In genomic region chrX:76201366-76201765, GRCm38 (mm10) we compare ENCODE assay signal across 8 mouse cellular contexts.
A peak's percentile ranks its signal among the peaks of the same experiment; 100 is the strongest.
DNase-seq lines count a peak whose midpoint lies in the region; ATAC-seq and TF ChIP-seq lines count a peak whose summit lies in the region.

No protein-coding gene starts in this region.

- POLR2A ChIA-PET in Patski (lab: Charles Lee) = no interaction called here

- no peaks in the 10 kb centered on the region for H3K36me3 ChIP-seq in intestine, postnatal 0 days (ENCODE audit: control insufficient read depth, insufficient read depth)
- no peaks in the 10 kb centered on the region for H3K36me3 ChIP-seq in intestine, embryonic 15.5 days
- H3K36me3 ChIP-seq in liver, embryonic 12.5 days = no peaks in the 10 kb centered on the region
- H3K36me3 ChIP-seq in small intestine, adult 2 months (ENCODE audit: control insufficient read depth, insufficient read depth, low read length) = no peaks in the 10 kb centered on the region
- H3K36me3 ChIP-seq in forebrain, embryonic 13.5 days (ENCODE audit: poor library complexity, severe bottlenecking) = no peaks in the 10 kb centered on the region

- in situ Hi-C loops in Patski (cut with MboI; ENCODE audit: low pct_unique_long_range_greater_than_20kb) = loop anchor here (5.0 kb wide), 1 partner anchor 394 kb away; no protein-coding TSS in a partner anchor

- no peak overlapping the region for H3K4me2 ChIP-seq in intestine, postnatal 0 days (replicated peaks; ENCODE audit: low read depth)
- no peak overlapping the region for H3K4me2 ChIP-seq in intestine, embryonic 15.5 days (replicated peaks)
- H3K4me2 ChIP-seq in liver, embryonic 12.5 days = 0 out of 2 replicates have a peak overlapping the region, but pooled peaks have one; percentile 18
- no peak overlapping the region for H3K4me2 ChIP-seq in forebrain, embryonic 13.5 days

- WGBS in intestine, postnatal 0 days = 29% methylated on average over 4 of the region's 4 CpGs
- WGBS in intestine, embryonic 15.5 days = 22% methylated on average over 4 of the region's 4 CpGs
- WGBS in liver, embryonic 12.5 days (ENCODE audit: insufficient replicate concordance) = 12% methylated on average over 4 of the region's 4 CpGs
- WGBS in small intestine, adult 2 months = 17% methylated on average over 4 of the region's 4 CpGs
- 21% methylated on average over 4 of the region's 4 CpGs for WGBS in forebrain, embryonic 13.5 days

- H3K4me1 ChIP-seq in intestine, postnatal 0 days (replicated peaks; ENCODE audit: control insufficient read depth, insufficient read depth, low read length) = no peaks in the 10 kb centered on the region
- H3K4me1 ChIP-seq in intestine, embryonic 15.5 days (replicated peaks) = no peaks in the 10 kb centered on the region
- H3K4me1 ChIP-seq in liver, embryonic 12.5 days = no peaks in the 10 kb centered on the region
- H3K4me1 ChIP-seq in small intestine, adult 2 months (ENCODE audit: control insufficient read depth, insufficient read depth, insufficient read length, low read length) = no peaks in the 10 kb centered on the region
- H3K4me1 ChIP-seq in forebrain, embryonic 13.5 days = no peaks in the 10 kb centered on the region

- no peak for ATAC-seq in intestine, postnatal 0 days
- ATAC-seq in intestine, embryonic 15.5 days = no peak
- ATAC-seq in Patski = no peak
- ATAC-seq in liver, embryonic 12.5 days = no peak
- no peak for ATAC-seq in forebrain, embryonic 13.5 days

- H3K27me3 ChIP-seq in intestine, postnatal 0 days (replicated peaks; ENCODE audit: control insufficient read depth, insufficient read depth, low read length) = no peaks in the 10 kb centered on the region
- H3K27me3 ChIP-seq in intestine, embryonic 15.5 days (replicated peaks) = no peaks in the 10 kb centered on the region
- H3K27me3 ChIP-seq in Patski = no peaks in the 10 kb centered on the region
- no peaks in the 10 kb centered on the region for H3K27me3 ChIP-seq in liver, embryonic 12.5 days (replicated peaks)
- H3K27me3 ChIP-seq in small intestine, adult 2 months (ENCODE audit: control insufficient read depth, insufficient read depth, low read length) = no peaks in the 10 kb centered on the region
- no peaks in the 10 kb centered on the region for H3K27me3 ChIP-seq in forebrain, embryonic 13.5 days

- TF ChIP-seq POLR2A in small intestine, adult 2 months (IDR thresholded peaks at IDR 0.05; ENCODE audit: low read depth, low read length) = no peak

- CTCF ChIA-PET in Patski (lab: Charles Lee) = interaction anchor here (1.0 to 1.4 kb wide), 2 partner anchors 12 to 385 kb away, joined by 3 read pairs; no protein-coding TSS in a partner anchor

- no peak for DNase-seq in Patski (ENCODE audit: low read depth, low spot score)
- DNase-seq in cerebellum, adult 9-10 months = peak; percentile 16
- peak; percentile 56 for DNase-seq in kidney, postnatal 10 days

- H3K9me3 ChIP-seq in intestine, postnatal 0 days (ENCODE audit: control insufficient read depth) = no peaks in the 10 kb centered on the region
- H3K9me3 ChIP-seq in intestine, embryonic 15.5 days = no peaks in the 10 kb centered on the region
- no peaks in the 10 kb centered on the region for H3K9me3 ChIP-seq in liver, embryonic 12.5 days (replicated peaks)
- no peaks in the 10 kb centered on the region for H3K9me3 ChIP-seq in forebrain, embryonic 13.5 days (replicated peaks)

- H3K27ac ChIP-seq in intestine, postnatal 0 days (ENCODE audit: low read depth, low read length) = no peak overlapping the region
- H3K27ac ChIP-seq in intestine, embryonic 15.5 days = no peak overlapping the region
- H3K27ac ChIP-seq in liver, embryonic 12.5 days = peak overlapping the region; percentile 54; the same call in 1 of the 2 replicates
- no peak overlapping the region for H3K27ac ChIP-seq in small intestine, adult 2 months (ENCODE audit: insufficient read depth, low read depth, low read length)
- H3K27ac ChIP-seq in forebrain, embryonic 13.5 days = no peak overlapping the region

- TF ChIP-seq CTCF in intestine, postnatal 0 days (IDR thresholded peaks at IDR 0.05; ENCODE audit: low read depth) = peak; percentile 67
- TF ChIP-seq CTCF in Patski (IDR thresholded peaks at IDR 0.05) = peak; percentile 49
- peak; percentile 15; the same call in 1 of the 2 replicates for TF ChIP-seq CTCF in small intestine, adult 2 months (IDR thresholded peaks at IDR 0.05; ENCODE audit: extremely low read depth, insufficient read length, insufficient replicate concordance, low read depth, low read length)

- no peak overlapping the region for H3K4me3 ChIP-seq in intestine, postnatal 0 days (ENCODE audit: low read depth, low read length)
- H3K4me3 ChIP-seq in intestine, embryonic 15.5 days (replicated peaks) = no peak overlapping the region
- H3K4me3 ChIP-seq in liver, embryonic 12.5 days = no peak overlapping the region
- no peak overlapping the region for H3K4me3 ChIP-seq in small intestine, adult 2 months (ENCODE audit: low read depth, low read length)
- H3K4me3 ChIP-seq in forebrain, embryonic 13.5 days = no peak overlapping the region

- H3K9ac ChIP-seq in intestine, postnatal 0 days (ENCODE audit: low read depth, low read length) = no peak overlapping the region
- H3K9ac ChIP-seq in intestine, embryonic 15.5 days = no peak overlapping the region
- H3K9ac ChIP-seq in liver, embryonic 12.5 days = no peak overlapping the region
- no peak overlapping the region for H3K9ac ChIP-seq in forebrain, embryonic 13.5 days

Comparison
In these comparisons a context has a peak if more than half of its experiments do, and no peak if none do; other contexts are left out.
1. CTCF ChIP-seq: peak in every context shown above with its lines; median percentile 67 in intestine, postnatal 0 days; 49 in Patski; 15 in small intestine, adult 2 months.